Comparison of ENCODE assay signal across 26 mouse cellular contexts in genomic region chr7:73890891-73891610, GRCm38 (mm10).
DNase-seq lines count a peak whose midpoint lies in the region; ATAC-seq and TF ChIP-seq lines count a peak whose summit lies in the region.
"Had no signal": no experiment of that assay in that cellular context is flagged by ENCODE, and none has a peak within 500 bp of the region (broad histone marks: within the 10 kb centered on the region; RNA-seq: fewer than 3 reads in every experiment).

No protein-coding gene starts in this region.

- no peaks in the 10 kb centered on the region for H3K9me3 ChIP-seq in forebrain, embryonic 14.5 days (replicated peaks; ENCODE audit: control insufficient read depth, low read length)
- H3K9me3 ChIP-seq in forebrain, embryonic 10.5 days: no peaks in the 10 kb centered on the region
- H3K9me3 ChIP-seq in heart, embryonic 10.5 days: no peaks in the 10 kb centered on the region
- H3K9me3 ChIP-seq in midbrain, postnatal 0 days (ENCODE audit: low read length): no peaks in the 10 kb centered on the region
- H3K9me3 ChIP-seq in midbrain, embryonic 16.5 days (replicated peaks; ENCODE audit: control insufficient read depth, low read length, poor library complexity, severe bottlenecking): no peaks in the 10 kb centered on the region
- H3K9me3 ChIP-seq: embryonic facial prominence, embryonic 10.5 days; embryonic facial prominence, embryonic 13.5 days; heart, embryonic 12.5 days; heart, embryonic 15.5 days had no signal

- DNase-seq in forebrain, embryonic 14.5 days (ENCODE audit: low spot score): no peak
- no peak for DNase-seq in forebrain, embryonic 10.5 days (ENCODE audit: extremely low spot score, low spot score)
- DNase-seq in heart, embryonic 10.5 days (ENCODE audit: low spot score): peak; percentile 56
- DNase-seq in heart, adult 8-10 months (ENCODE audit: low spot score): no peak
- no peak for DNase-seq in midbrain, postnatal 0 days (ENCODE audit: low spot score)
- DNase-seq: adrenal gland, adult 2 months; adrenal gland, postnatal 14 days; cerebellum, adult 18-20 months; cerebellum, adult 9-10 months; cerebellum, postnatal 14 days; gastrocnemius, postnatal 25 days; heart, adult 2 months; heart, postnatal 10 days; heart, postnatal 4 days; kidney, adult 18-20 months had no signal

- no peak for TF ChIP-seq CTCF in midbrain, postnatal 0 days (IDR thresholded peaks at IDR 0.05)

- no peak overlapping the region for H3K4me2 ChIP-seq in forebrain, embryonic 14.5 days (ENCODE audit: low read length)
- no peak overlapping the region for H3K4me2 ChIP-seq in midbrain, postnatal 0 days (ENCODE audit: low read depth, low read length, poor library complexity, severe bottlenecking)
- H3K4me2 ChIP-seq in midbrain, embryonic 16.5 days (ENCODE audit: low read length): no peak overlapping the region
- H3K4me2 ChIP-seq: embryonic facial prominence, embryonic 13.5 days; heart, embryonic 12.5 days; heart, embryonic 15.5 days; hindbrain, embryonic 14.5 days had no signal

- no peak overlapping the region for H3K27ac ChIP-seq in forebrain, embryonic 14.5 days (ENCODE audit: low read depth, low read length)
- no peak overlapping the region for H3K27ac ChIP-seq in forebrain, embryonic 10.5 days
- no peak overlapping the region for H3K27ac ChIP-seq in heart, embryonic 10.5 days
- H3K27ac ChIP-seq in midbrain, postnatal 0 days (ENCODE audit: low read depth, low read length): 0 out of 2 replicates have a peak overlapping the region, but pooled peaks have one; percentile 18
- H3K27ac ChIP-seq in midbrain, embryonic 16.5 days (ENCODE audit: low read length): no peak overlapping the region
- H3K27ac ChIP-seq: embryonic facial prominence, embryonic 10.5 days; embryonic facial prominence, embryonic 13.5 days; heart, adult 2 months; heart, embryonic 15.5 days; hindbrain, embryonic 14.5 days; hindbrain, postnatal 0 days had no signal

- H3K9ac ChIP-seq in forebrain, embryonic 14.5 days (ENCODE audit: low read length): no peak overlapping the region
- H3K9ac ChIP-seq in midbrain, postnatal 0 days (replicated peaks; ENCODE audit: low read length, poor library complexity, severe bottlenecking): no peak overlapping the region
- H3K9ac ChIP-seq in midbrain, embryonic 16.5 days (ENCODE audit: low read depth, low read length): no peak overlapping the region
- H3K9ac ChIP-seq: embryonic facial prominence, embryonic 13.5 days; heart, embryonic 12.5 days; heart, embryonic 15.5 days; hindbrain, embryonic 14.5 days had no signal

- 88% methylated on average over 9 of the region's 9 CpGs for WGBS in forebrain, embryonic 14.5 days
- 87% methylated on average over 9 of the region's 9 CpGs for WGBS in forebrain, embryonic 10.5 days
- 82% methylated on average over 9 of the region's 9 CpGs for WGBS in heart, embryonic 10.5 days
- 76% methylated on average over 9 of the region's 9 CpGs for WGBS in midbrain, postnatal 0 days
- WGBS in midbrain, embryonic 16.5 days: 76% methylated on average over 9 of the region's 9 CpGs

- H3K27me3 ChIP-seq in forebrain, embryonic 14.5 days (replicated peaks; ENCODE audit: control insufficient read depth, insufficient read depth, low read length): no peaks in the 10 kb centered on the region
- H3K27me3 ChIP-seq in forebrain, embryonic 10.5 days (ENCODE audit: poor library complexity, severe bottlenecking): no peaks in the 10 kb centered on the region
- no peaks in the 10 kb centered on the region for H3K27me3 ChIP-seq in heart, embryonic 10.5 days (ENCODE audit: insufficient read depth, poor library complexity, severe bottlenecking)
- no peaks in the 10 kb centered on the region for H3K27me3 ChIP-seq in midbrain, postnatal 0 days (ENCODE audit: insufficient read depth, low read length)
- H3K27me3 ChIP-seq in midbrain, embryonic 16.5 days (ENCODE audit: control insufficient read depth, insufficient read depth, low read depth, low read length): no peaks in the 10 kb centered on the region
- H3K27me3 ChIP-seq: embryonic facial prominence, embryonic 13.5 days; heart, embryonic 12.5 days; heart, embryonic 15.5 days had no signal

- H3K4me1 ChIP-seq in forebrain, embryonic 14.5 days (ENCODE audit: control insufficient read depth, insufficient read depth, low read length): no peaks in the 10 kb centered on the region
- peaks cover 17% of the 10 kb centered on the region for H3K4me1 ChIP-seq in forebrain, embryonic 10.5 days
- no peaks in the 10 kb centered on the region for H3K4me1 ChIP-seq in heart, embryonic 10.5 days
- H3K4me1 ChIP-seq in midbrain, postnatal 0 days (ENCODE audit: insufficient read depth, low read length): no peaks in the 10 kb centered on the region; the same call in 1 of the 2 replicates
- peaks cover 12% of the 10 kb centered on the region for H3K4me1 ChIP-seq in midbrain, embryonic 16.5 days (ENCODE audit: control insufficient read depth, insufficient read depth, low read length)
- H3K4me1 ChIP-seq: heart, embryonic 12.5 days; heart, embryonic 15.5 days had no signal

- H3K36me3 ChIP-seq in forebrain, embryonic 14.5 days (ENCODE audit: control insufficient read depth, insufficient read depth, low read length): no peaks in the 10 kb centered on the region
- no peaks in the 10 kb centered on the region for H3K36me3 ChIP-seq in forebrain, embryonic 10.5 days (replicated peaks)
- H3K36me3 ChIP-seq in heart, embryonic 10.5 days: no peaks in the 10 kb centered on the region
- H3K36me3 ChIP-seq in midbrain, postnatal 0 days (ENCODE audit: insufficient read depth, low read length): no peaks in the 10 kb centered on the region
- H3K36me3 ChIP-seq in midbrain, embryonic 16.5 days (ENCODE audit: control insufficient read depth, insufficient read depth, low read length): no peaks in the 10 kb centered on the region
- H3K36me3 ChIP-seq: embryonic facial prominence, embryonic 10.5 days; embryonic facial prominence, embryonic 13.5 days; heart, embryonic 12.5 days; heart, embryonic 15.5 days had no signal

- peak; percentile 13; the same call in 1 of the 2 replicates for ATAC-seq in forebrain, embryonic 14.5 days
- no peak for ATAC-seq in midbrain, postnatal 0 days (ENCODE audit: low FRiP score)
- no peak for ATAC-seq in midbrain, embryonic 16.5 days
- ATAC-seq: CD4-positive, CD25-positive, alpha-beta regulatory T cell, adult 4 months; hindbrain, postnatal 0 days; inflammation-experienced regulatory T-cells, adult 6 months; intestine, embryonic 16.5 days had no signal

- H3K4me3 ChIP-seq in forebrain, embryonic 14.5 days (ENCODE audit: low read depth, low read length): no peak overlapping the region
- no peak overlapping the region for H3K4me3 ChIP-seq in forebrain, embryonic 10.5 days
- no peak overlapping the region for H3K4me3 ChIP-seq in heart, embryonic 10.5 days
- H3K4me3 ChIP-seq in midbrain, postnatal 0 days (ENCODE audit: low read depth, low read length): no peak overlapping the region
- H3K4me3 ChIP-seq in midbrain, embryonic 16.5 days (ENCODE audit: low read depth, low read length): no peak overlapping the region
- H3K4me3 ChIP-seq: embryonic facial prominence, embryonic 10.5 days; embryonic facial prominence, embryonic 13.5 days; erythroblast, embryonic 14.5 days; heart, adult 2 months; heart, embryonic 12.5 days; heart, embryonic 15.5 days had no signal
